Mouse (Mus musculus): Measurements from ENCODE around the gene Zfp574.
A peak's percentile ranks its signal among the peaks of the same experiment; 100 is the strongest.

DNA sequence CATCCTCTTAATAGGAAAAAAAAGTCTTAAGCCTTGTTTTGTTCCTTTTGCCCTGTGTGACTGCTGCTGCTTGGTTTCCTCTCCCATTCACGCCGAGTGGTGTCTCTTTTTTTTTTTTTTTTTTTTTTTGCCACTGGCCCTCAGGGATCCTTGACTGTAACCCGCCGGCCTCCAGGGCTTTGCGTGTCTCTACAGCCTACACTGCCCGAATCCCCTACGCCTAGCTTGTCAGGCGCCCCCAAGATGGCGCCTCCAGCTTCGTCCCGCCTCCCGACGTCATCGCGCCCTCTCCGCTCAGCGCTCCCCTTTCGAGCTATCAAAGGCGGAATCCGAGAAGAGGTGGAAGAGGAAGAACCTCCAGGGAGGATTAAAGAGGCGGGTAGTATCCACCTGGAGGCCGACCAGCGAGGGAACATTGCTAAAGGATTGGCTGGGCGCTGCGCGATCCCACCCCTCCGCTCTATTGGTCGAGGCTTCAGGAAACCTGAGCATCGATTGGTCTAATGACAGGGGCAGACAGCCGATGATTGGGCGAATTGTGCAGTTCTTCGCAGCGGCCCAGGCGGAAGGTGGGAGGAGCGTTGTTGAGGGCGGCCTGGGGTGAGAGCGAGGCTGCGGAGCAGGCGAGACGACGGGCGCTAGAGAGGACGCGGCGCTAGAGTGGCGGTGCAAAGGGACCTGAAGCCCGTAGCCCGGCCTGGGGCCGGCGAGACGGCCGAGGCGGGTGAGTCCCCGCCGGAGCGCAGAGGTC lies 4.5 kb downstream of the Zfp574 start:
- TF ChIP-seq POLR2A (IDR thresholded peaks at IDR 0.05; ENCODE audit: low read depth, low read length) (peak; percentile 86), CTCF (conservative IDR thresholded peaks at IDR 0.05; ENCODE audit: insufficient read depth, insufficient read length, low read depth, low read length) (no peak)
